Mouse (Mus musculus) liver (tissue): ENCODE data around the gene Met.

Experiments
- DNase-seq: peaks from one replicate; pipeline ENCODE4 v3.0.0-alpha.2; 2020; ENCODE audit warnings: mixed read lengths

The Met gene

DNA sequence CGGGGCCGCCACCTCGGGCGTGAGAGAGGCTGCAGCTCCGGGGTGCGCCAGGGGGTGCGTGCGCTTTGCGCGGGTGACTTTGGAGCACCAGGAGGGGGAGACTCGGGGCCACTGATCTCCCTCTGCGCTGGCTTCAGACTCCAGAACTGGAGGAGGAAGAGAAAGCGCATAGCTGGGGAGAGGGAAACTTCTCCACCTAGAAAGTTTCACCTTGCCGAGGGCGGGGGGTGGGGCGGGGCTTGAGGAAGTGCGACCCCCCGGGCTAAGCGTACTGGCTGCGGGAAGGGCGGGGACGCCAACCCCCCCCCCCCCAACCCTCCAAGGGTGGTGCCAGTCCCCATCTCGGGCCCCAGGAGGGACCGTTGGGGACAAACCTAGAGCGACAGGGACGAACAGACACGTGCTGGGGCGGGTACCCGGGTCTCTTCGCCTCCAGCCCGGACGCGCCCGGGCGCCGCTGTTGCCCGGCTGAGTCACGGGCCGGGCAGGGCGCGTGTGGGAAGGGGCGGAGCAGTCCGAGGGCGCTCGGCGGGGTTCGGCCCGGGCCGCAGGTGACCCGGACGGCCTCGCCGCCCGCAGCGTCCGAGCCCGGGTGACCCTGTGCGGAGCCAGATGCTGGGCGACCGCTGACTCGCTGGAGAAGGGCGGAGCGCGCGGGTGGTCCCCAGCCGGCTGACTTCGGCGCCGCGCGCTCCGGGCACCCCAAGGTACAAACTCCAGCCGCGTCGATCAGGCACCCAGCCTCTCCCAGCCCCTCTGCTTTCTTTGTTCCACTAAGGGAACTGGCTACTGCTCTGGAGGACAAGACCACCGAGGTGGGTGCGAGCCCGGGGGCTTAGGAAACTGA lies at the start of gene Met:
Met (plus strand) TSS at position 367 of the 847 bp plus-strand sequence.
- DNase-seq, result peak; percentile 53

- DNase-seq, result no peak
Observed at GRCm38 (mm10) chr6:17418226-17418625, 45.4 kb upstream of the Met start.

GRCm38 (mm10) chr6:17422432-17422831 lies 41.2 kb upstream of the Met start:
- no peak for DNase-seq

- no peak for DNase-seq
Observed at GRCm38 (mm10) chr6:17429041-17429440, 34.6 kb upstream of the Met start.

GRCm38 (mm10) chr6:17429611-17430010 lies 34.0 kb upstream of the Met start:
- no peak for DNase-seq

DNA sequence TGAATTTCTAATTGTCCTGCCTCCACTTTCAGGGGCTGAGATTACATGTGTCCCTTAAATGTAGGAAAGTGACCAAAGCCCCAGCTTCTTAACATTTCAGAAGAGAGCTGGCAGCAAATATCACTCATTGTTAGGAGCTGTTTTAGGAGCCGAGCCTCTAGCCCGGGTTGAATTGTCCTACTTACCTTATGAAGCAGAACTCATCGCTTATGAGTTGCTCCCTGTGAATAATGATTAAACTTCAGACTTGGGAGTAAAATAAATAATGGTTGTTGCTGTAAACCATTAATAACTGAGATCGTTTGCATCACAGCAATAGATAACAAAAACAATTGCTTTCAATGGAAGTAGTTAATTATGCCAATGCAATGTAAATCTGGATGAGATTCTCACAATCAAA lies 20.3 kb upstream of the Met start:
- no peak for DNase-seq

DNA sequence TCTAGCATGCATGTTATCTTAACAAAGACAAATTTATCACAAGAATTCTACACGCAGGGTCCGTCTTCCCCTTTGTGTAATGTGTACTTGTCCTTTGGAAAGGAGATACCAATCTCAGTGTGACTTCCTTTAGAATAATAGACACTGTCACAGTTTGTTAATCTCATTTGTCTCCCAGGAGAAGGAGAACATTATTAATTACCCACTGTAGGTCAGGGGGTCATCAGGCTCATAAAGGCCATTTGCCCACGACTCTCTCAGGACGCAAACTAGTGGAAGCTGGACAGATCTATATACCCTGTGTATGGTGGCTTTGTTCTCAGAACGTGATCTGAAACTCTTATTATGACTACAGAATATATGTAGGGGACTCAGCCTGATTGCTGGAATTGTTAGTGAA lies 12.3 kb upstream of the Met start:
- DNase-seq, result no peak

- no peak for DNase-seq
Observed at GRCm38 (mm10) chr6:17455116-17455515, 8.5 kb upstream of the Met start.

DNA sequence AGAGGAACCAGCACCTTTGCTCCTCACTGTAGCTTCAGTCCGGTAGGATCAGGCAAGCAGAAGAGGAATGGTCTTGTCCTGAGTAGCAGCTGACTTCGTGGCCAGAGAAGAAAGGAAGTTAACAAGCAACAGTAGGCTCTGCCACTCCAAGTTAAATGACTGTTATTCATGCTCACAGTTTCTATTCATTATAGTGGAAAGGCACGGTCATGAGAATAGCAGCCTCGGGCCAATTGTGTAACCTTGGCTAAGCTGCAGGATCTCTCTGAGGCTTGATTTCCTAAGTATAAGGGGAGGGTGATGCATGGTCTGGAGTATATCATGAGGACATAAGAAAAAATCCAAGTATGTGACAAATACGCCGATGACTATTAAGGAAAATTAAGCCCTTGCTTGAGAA lies 4.0 kb upstream of the Met start:
- no peak for DNase-seq

DNA sequence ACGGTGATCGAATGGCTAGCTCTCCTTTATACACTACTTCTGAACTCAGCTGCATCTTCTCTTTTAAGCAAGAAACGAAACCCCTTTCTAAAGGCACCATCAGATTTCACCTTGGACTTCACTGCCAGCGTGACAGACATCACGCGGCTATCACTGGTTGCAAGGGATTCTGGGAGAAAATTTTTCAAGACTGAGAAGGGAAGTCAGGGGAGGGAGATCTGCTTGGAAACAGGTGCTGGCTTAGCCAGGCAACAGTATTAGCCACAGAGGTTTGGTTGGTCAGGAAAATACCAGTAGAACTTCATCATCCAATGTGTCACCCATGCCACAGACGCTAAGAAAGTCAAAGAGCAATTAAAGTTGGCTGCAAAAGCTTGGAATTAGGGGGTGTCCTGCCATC lies 2.2 kb upstream of the Met start:
- DNase-seq, result no peak

- no peak for DNase-seq
Observed at GRCm38 (mm10) chr6:17464281-17465025, 853 bp downstream of the Met start.

- DNase-seq, result no peak
Observed at GRCm38 (mm10) chr6:17466526-17466925, 2.9 kb downstream of the Met start.

GRCm38 (mm10) chr6:17468993-17469392 lies 5.4 kb downstream of the Met start:
- no peak for DNase-seq

DNA sequence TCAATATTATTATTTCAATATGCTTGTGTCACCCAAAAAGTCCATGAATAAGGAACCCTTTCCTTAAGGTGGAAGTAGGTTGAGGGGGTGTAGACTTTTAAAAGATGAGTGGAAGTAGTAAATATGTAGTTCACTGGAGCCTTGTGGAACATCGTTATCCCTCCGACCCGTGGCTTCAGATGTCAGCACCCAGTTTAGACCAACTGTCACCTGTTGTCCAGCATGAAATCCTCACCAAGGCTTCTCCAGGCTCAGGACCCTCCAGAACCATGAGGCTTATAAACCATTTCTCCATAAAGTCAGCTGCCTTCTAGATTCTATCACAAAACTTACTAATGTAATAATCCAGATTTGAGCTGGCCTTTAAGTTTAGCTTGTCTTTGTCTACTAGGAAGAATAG lies 9.5 kb downstream of the Met start:
- no peak for DNase-seq

GRCm38 (mm10) chr6:17477823-17478222 lies 14.2 kb downstream of the Met start:
- no peak for DNase-seq

DNA sequence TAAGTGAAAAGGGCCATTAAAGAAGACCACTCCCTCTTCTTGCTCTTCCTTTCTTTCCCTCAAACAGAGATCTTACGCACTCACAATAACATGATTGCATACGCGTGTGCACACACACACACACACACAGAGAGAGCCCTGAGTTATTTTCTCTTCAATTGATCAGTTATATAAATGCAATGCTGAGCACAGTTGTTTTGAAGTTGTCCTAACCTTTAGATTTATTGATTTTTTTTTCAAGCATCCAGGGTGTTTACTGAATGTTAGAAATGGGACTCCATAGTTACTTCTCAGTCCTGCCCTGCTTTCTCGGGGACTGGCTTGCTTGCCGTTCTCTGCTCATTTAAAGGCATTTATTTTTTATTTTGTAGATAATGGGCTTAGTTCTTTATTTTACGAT lies 14.7 kb downstream of the Met start:
- DNase-seq, result no peak

DNA sequence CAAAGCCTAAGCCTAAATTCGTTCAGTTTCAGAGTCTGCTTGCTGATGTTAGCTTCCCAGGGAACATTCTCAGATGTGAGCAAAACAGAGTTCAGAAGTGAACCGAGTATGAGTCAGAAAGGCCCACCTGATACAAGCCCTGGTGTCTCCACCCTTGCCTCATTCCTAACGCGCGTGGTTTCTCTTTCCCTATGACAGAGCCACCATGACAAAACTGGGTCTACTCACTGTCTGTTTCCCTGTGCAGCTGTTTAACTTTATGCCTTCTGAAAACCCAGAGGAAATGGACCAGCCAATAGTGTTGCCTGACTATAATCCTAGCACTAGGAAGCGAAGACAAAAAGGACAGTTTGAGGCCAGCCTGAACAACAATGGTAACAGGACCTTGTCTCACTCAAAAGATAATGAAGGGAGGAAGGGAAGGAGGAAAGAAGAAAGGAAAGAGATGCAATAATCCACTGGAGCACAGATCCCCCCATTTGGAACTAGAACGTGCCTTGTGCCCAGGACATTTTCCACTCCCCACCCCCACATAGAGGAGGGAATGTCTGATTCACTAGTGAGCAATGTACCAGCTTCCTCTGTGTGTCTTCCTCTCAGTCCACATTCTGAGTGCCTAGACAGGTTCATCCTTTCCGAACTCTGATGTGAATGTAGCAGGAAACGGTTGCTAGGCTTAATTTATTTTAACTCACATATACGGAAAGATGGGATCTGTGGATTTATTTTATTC lies 15.4 kb downstream of the Met start:
- DNase-seq, result no peak

DNA sequence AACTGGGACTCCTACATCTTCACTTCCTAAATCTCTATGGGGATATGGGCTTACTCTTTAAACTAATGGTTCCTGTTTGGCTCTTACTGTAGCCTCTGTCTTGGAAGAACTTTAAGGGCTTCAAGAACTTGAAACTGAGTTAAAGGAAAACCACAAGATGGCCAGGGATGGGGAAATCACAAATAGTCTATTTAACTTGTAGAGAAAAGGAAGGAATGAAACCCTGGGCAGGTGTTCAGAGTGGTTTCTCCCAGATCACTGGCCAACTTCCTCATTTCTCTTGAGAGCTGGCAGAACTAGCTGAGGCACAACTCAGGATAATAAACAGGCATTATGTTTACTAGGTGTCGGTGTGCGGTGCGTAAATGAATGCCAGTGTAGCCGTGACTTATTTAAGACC lies 17.5 kb downstream of the Met start:
- no peak for DNase-seq

DNA sequence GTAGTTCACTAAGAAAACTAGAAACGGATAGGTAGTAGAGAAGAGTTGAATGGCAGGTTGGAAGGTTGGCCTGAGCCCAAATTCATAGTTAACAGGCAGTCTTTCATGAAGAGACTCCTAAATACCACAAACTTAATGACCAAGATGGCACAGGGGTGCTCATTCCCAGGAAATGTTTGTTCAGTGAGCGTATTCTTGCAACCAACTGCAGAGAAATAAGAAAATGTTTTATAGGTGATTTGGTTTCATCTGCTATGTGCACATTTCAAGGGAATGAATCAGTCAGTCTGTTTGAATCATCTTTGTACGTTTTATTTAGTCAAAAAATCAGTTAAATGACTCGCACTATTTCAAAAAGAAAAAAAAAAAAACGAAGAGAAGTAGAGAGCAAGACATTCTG lies 21.6 kb downstream of the Met start:
- no peak for DNase-seq

- no peak for DNase-seq
Observed at GRCm38 (mm10) chr6:17485782-17486181, 22.2 kb downstream of the Met start.

DNA sequence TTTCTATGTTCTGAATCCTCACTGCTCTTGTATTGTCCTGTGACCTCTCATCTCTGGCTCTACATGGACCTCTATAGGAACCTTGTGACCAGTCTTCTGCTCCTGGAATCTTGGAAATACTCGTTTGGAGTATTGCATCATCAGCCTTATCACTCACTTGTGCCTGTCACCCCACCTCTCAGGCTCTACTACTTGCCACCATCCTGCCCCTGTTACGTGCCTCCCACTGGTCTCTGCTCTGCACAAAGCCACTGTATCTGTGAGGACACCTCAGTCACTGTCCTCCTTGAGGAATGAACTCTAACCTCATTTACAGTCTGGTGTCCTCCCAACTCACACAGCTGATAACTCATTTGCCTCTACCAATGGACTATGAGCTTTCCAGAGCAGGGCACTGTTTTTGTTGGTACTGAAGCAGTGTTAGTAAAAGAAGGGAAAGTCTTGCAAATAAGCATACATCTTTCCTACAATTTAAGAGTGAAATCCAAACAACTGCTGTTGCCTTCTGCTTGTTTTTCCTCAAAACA lies 24.8 kb downstream of the Met start:
- DNase-seq, result no peak

DNA sequence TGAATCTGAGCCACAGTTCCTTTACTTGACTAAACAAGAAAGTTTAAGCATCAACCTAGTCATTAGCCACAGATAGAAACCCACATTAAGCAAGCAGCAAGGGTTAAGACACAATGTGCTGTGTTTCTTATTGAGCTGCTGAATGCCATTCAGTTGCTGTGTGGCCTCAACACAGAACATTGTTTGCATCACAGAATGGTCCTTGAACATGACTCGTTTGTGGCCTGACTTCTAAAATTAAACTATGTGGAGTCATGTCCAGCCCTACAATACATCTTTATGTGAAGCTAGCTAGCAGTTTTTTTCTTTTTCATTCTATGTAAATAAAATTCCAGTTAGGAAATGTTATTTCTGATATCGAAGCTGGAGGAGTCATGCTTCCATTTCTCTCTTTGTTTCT lies 27.2 kb downstream of the Met start:
- DNase-seq, result no peak

DNA sequence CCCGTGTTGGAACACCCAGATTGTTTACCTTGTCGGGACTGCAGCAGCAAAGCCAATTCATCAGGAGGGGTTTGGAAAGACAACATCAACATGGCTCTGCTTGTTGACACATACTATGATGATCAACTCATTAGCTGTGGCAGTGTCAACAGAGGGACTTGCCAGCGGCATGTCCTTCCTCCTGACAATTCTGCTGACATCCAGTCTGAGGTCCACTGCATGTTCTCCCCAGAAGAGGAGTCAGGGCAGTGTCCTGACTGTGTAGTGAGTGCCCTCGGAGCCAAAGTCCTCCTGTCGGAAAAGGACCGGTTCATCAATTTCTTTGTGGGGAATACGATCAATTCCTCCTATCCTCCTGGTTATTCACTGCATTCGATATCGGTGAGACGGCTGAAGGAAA lies 27.9 kb downstream of the Met start:
- no peak for DNase-seq
